Mouse (Mus musculus): Measurements from ENCODE around the gene Slc13a2. TPM values are rescaled to one million over a fixed set of nuclear protein-coding genes. Genes with fewer than 3 reads are reported as not detected.

Gene Slc13a2
- total and polyA plus RNA-seq, 2 experiments from 2014 or later = not detected

- Histone ChIP-seq H3K36me3 (ENCODE audit: insufficient read depth, low read length) (no peaks in the 10 kb centered on the region), H3K27ac (ENCODE audit: low read depth, low read length) (no peak overlapping the region), H3K4me2 (ENCODE audit: low read depth, low read length, poor library complexity, severe bottlenecking) (no peak overlapping the region), H3K27me3 (ENCODE audit: insufficient read depth, low read length) (no peaks in the 10 kb centered on the region), H3K9me3 (ENCODE audit: low read length) (no peaks in the 10 kb centered on the region), H3K9ac (replicated peaks; ENCODE audit: low read length, poor library complexity, severe bottlenecking) (no peak overlapping the region), H3K4me3 (ENCODE audit: low read depth, low read length) (no peak overlapping the region), H3K4me1 (ENCODE audit: insufficient read depth, low read length) (no peaks in the 10 kb centered on the region)
- TF ChIP-seq CTCF (IDR thresholded peaks at IDR 0.05) = no peak
- WGBS = 83% methylated on average over 5 of the region's 5 CpGs
- DNase-seq (ENCODE audit: low spot score) = no peak
- ATAC-seq (ENCODE audit: low FRiP score) = no peak
Measured at GRCm38 (mm10) chr11:78443115-78443514, 21.1 kb upstream of the Slc13a2 start.

DNA sequence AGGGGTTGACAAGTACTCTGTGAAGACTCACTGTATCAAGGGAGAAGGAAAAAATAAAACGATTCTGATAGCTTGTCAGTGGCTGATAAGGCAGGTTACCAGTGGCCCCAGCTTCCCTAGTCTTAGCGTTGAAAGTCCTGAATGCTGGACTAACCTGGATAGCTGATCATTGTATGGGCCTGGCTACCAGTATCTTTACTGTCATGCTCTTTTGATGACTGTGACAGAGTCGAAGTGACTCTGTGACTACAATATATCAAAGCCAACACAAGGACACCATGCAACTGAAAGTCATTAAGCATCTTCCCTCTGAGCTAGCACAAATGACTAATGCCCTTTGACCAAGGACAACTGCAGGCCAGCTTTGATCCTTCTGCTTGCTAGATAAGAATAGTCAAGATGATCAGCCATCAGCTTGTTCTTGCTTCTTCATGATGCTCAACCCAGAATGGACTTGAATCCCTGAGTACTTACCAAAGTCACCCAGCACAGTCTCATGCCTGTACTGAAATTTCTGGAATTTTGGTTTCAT is 16.4 kb upstream of the Slc13a2 start:
- Histone ChIP-seq H3K9ac (replicated peaks; ENCODE audit: low read length, poor library complexity, severe bottlenecking) (no peak overlapping the region), H3K27me3 (ENCODE audit: insufficient read depth, low read length) (no peaks in the 10 kb centered on the region), H3K4me3 (ENCODE audit: low read depth, low read length) (no peak overlapping the region), H3K27ac (ENCODE audit: low read depth, low read length) (no peak overlapping the region), H3K4me1 (ENCODE audit: insufficient read depth, low read length) (no peaks in the 10 kb centered on the region), H3K36me3 (ENCODE audit: insufficient read depth, low read length) (no peaks in the 10 kb centered on the region), H3K4me2 (ENCODE audit: low read depth, low read length, poor library complexity, severe bottlenecking) (no peak overlapping the region), H3K9me3 (ENCODE audit: low read length) (no peaks in the 10 kb centered on the region)
- no peak for TF ChIP-seq CTCF (IDR thresholded peaks at IDR 0.05)
- 80% methylated on average over 3 of the region's 3 CpGs for WGBS
- no peak for DNase-seq (ENCODE audit: low spot score)
- ATAC-seq (ENCODE audit: low FRiP score) = no peak

DNA sequence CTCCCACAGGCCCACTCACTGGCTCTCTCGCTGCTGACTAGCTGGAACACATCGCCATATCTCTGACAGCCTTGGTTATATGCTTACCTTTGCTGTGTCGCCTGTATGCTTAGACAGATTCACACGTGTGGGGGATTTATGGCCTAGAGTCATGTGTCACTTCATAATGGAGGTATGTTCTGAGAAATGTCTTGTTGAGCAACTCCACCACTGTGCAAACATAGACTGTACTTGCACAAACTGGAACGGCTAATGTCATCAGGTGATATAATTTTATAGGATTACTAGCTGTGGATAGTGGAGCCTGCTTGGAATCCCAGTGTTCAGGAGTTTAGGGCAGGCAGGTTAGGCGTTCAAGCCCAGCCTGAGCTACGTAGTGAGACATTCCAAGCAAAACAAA is 15.2 kb upstream of the Slc13a2 start:
- H3K9ac ChIP-seq (replicated peaks; ENCODE audit: low read length, poor library complexity, severe bottlenecking) = no peak overlapping the region
- no peak overlapping the region for H3K27ac ChIP-seq (ENCODE audit: low read depth, low read length)
- no peak overlapping the region for H3K4me3 ChIP-seq (ENCODE audit: low read depth, low read length)
- H3K9me3 ChIP-seq (ENCODE audit: low read length) = no peaks in the 10 kb centered on the region
- no peak overlapping the region for H3K4me2 ChIP-seq (ENCODE audit: low read depth, low read length, poor library complexity, severe bottlenecking)
- no peaks in the 10 kb centered on the region for H3K36me3 ChIP-seq (ENCODE audit: insufficient read depth, low read length)
- no peaks in the 10 kb centered on the region for H3K4me1 ChIP-seq (ENCODE audit: insufficient read depth, low read length)
- H3K27me3 ChIP-seq (ENCODE audit: insufficient read depth, low read length) = no peaks in the 10 kb centered on the region
- WGBS = 97% methylated on average over 7 of the region's 7 CpGs
- no peak for TF ChIP-seq CTCF (IDR thresholded peaks at IDR 0.05)
- DNase-seq (ENCODE audit: low spot score) = no peak
- no peak for ATAC-seq (ENCODE audit: low FRiP score)

- 11% methylated on average over 19 of the region's 19 CpGs for WGBS
- peak; percentile 58 for TF ChIP-seq CTCF (IDR thresholded peaks at IDR 0.05)
- H3K9me3 ChIP-seq (ENCODE audit: low read length) = no peaks in the 10 kb centered on the region
- no peak overlapping the region for H3K4me2 ChIP-seq (ENCODE audit: low read depth, low read length, poor library complexity, severe bottlenecking)
- H3K27ac ChIP-seq (ENCODE audit: low read depth, low read length) = no peak overlapping the region
- peak; percentile 23 for DNase-seq (ENCODE audit: low spot score)
- H3K9ac ChIP-seq (replicated peaks; ENCODE audit: low read length, poor library complexity, severe bottlenecking) = no peak overlapping the region
- H3K4me1 ChIP-seq (ENCODE audit: insufficient read depth, low read length) = no peaks in the 10 kb centered on the region
- H3K27me3 ChIP-seq (ENCODE audit: insufficient read depth, low read length) = no peaks in the 10 kb centered on the region
- no peak overlapping the region for H3K4me3 ChIP-seq (ENCODE audit: low read depth, low read length)
- no peak for ATAC-seq (ENCODE audit: low FRiP score)
- no peaks in the 10 kb centered on the region for H3K36me3 ChIP-seq (ENCODE audit: insufficient read depth, low read length)
Measured at GRCm38 (mm10) chr11:78435776-78436349, 13.8 kb upstream of the Slc13a2 start.

- TF ChIP-seq CTCF (IDR thresholded peaks at IDR 0.05) = no peak
- 76% methylated on average over 4 of the region's 4 CpGs for WGBS
- Histone ChIP-seq H3K9ac (replicated peaks; ENCODE audit: low read length, poor library complexity, severe bottlenecking) (no peak overlapping the region), H3K9me3 (ENCODE audit: low read length) (no peaks in the 10 kb centered on the region), H3K4me3 (ENCODE audit: low read depth, low read length) (no peak overlapping the region), H3K27me3 (ENCODE audit: insufficient read depth, low read length) (no peaks in the 10 kb centered on the region), H3K36me3 (ENCODE audit: insufficient read depth, low read length) (no peaks in the 10 kb centered on the region), H3K27ac (ENCODE audit: low read depth, low read length) (no peak overlapping the region), H3K4me2 (ENCODE audit: low read depth, low read length, poor library complexity, severe bottlenecking) (no peak overlapping the region), H3K4me1 (ENCODE audit: insufficient read depth, low read length) (no peaks in the 10 kb centered on the region)
- ATAC-seq (ENCODE audit: low FRiP score) = no peak
- no peak for DNase-seq (ENCODE audit: low spot score)
Measured at GRCm38 (mm10) chr11:78434052-78434451, 12.0 kb upstream of the Slc13a2 start.

DNA sequence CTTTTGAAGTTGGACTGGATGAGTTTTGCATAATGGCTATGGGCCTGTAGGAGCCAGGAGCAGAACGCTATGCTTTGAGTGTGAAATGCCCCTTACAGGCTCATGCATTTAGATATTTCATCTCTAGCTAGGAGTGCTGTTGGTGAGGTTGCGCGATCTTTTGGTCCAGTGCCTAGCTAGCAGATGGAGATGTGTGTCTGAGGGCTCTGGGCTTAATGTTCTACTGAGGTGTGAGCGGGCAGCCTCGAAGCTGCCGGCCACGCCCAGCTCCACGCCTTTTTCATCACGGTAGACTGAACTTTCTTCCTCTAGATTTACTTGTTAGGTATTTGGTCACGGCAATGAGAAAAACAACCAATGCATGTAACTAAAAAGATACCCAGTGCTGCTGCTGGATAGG is 9.2 kb upstream of the Slc13a2 start:
- Histone ChIP-seq H3K27ac (ENCODE audit: low read depth, low read length) (no peak overlapping the region), H3K36me3 (ENCODE audit: insufficient read depth, low read length) (no peaks in the 10 kb centered on the region), H3K9me3 (ENCODE audit: low read length) (no peaks in the 10 kb centered on the region), H3K4me1 (ENCODE audit: insufficient read depth, low read length) (no peaks in the 10 kb centered on the region), H3K27me3 (ENCODE audit: insufficient read depth, low read length) (no peaks in the 10 kb centered on the region), H3K4me2 (ENCODE audit: low read depth, low read length, poor library complexity, severe bottlenecking) (no peak overlapping the region), H3K4me3 (ENCODE audit: low read depth, low read length) (no peak overlapping the region), H3K9ac (replicated peaks; ENCODE audit: low read length, poor library complexity, severe bottlenecking) (no peak overlapping the region)
- TF ChIP-seq CTCF (IDR thresholded peaks at IDR 0.05) = no peak
- DNase-seq (ENCODE audit: low spot score) (no peak), ATAC-seq (ENCODE audit: low FRiP score) (no peak)
- 93% methylated on average over 10 of the region's 10 CpGs for WGBS
